Mouse (Mus musculus): Measurements from ENCODE around the gene Col7a1. TPM values are rescaled to one million over a fixed set of nuclear protein-coding genes. Genes with fewer than 3 reads are reported as not detected.

The Col7a1 gene
- polyA plus RNA-seq, 1 experiment, result 8.4 TPM

- H3K36me3 ChIP-seq (ENCODE audit: control insufficient read depth, insufficient read depth), result no peaks in the 10 kb centered on the region
- H3K79me2 ChIP-seq (ENCODE audit: control insufficient read depth, insufficient read depth), result peaks cover 6% of the 10 kb centered on the region
- no peak overlapping the region for H3ac ChIP-seq (ENCODE audit: control insufficient read depth, insufficient read length)
- H3K4me2 ChIP-seq (ENCODE audit: low read depth), result peak overlapping the region; percentile 91
- peak overlapping the region; percentile 35 for H3K4me3 ChIP-seq
- no peaks in the 10 kb centered on the region for H3K27me3 ChIP-seq (ENCODE audit: control insufficient read depth, insufficient read depth, insufficient read length)
- TF ChIP-seq POLR2AphosphoS2 (IDR thresholded peaks at IDR 0.05; ENCODE audit: insufficient read length, low read depth) (no peak), CEBPB (IDR thresholded peaks at IDR 0.05; ENCODE audit: insufficient read depth, poor library complexity, severe bottlenecking) (no peak), SRF (IDR thresholded peaks at IDR 0.05; ENCODE audit: control insufficient read depth, insufficient read length, low read depth) (no peak), E2F4 (IDR thresholded peaks at IDR 0.05; ENCODE audit: insufficient read depth) (no peak), MYOD1 (IDR thresholded peaks at IDR 0.05; ENCODE audit: control insufficient read depth in 1 of 3, insufficient read length in 2 of 3, low read depth in 2 of 3) (no peak), MAX (IDR thresholded peaks at IDR 0.05; ENCODE audit: low read depth) (no peak), MYOG (IDR thresholded peaks at IDR 0.05; ENCODE audit: control insufficient read depth in 1 of 3, insufficient read depth in 1 of 3, insufficient read length in 2 of 3, low read depth in 2 of 3) (no peak), TCF3 (IDR thresholded peaks at IDR 0.05; ENCODE audit: insufficient read length, low read depth) (no peak), TCF12 (IDR thresholded peaks at IDR 0.05; ENCODE audit: insufficient read depth, poor library complexity, severe bottlenecking) (no peak)
These were observed 37.1 kb downstream of the Col7a1 start for GRCm38 (mm10) chr9:108990462-108990820.

GRCm38 (mm10) chr9:108991428-108992084 lies 38.2 kb downstream of the Col7a1 start, which contains the start of gene Pfkfb4:
Gene Pfkfb4, plus strand, starts transcription at chr9:108991778.
- TF ChIP-seq POLR2AphosphoS2 (IDR thresholded peaks at IDR 0.05; ENCODE audit: insufficient read length, low read depth) (peak; percentile 93), POLR2A (IDR thresholded peaks at IDR 0.05; ENCODE audit: insufficient read length, low read depth) (peak; percentile 93), MYOD1 (IDR thresholded peaks at IDR 0.05; ENCODE audit: control insufficient read depth in 1 of 3, insufficient read length in 2 of 3, low read depth in 2 of 3) (no peak), MYOG (IDR thresholded peaks at IDR 0.05; ENCODE audit: control insufficient read depth in 1 of 3, insufficient read depth in 1 of 3, insufficient read length in 2 of 3, low read depth in 2 of 3) (no peak), SRF (IDR thresholded peaks at IDR 0.05; ENCODE audit: control insufficient read depth, insufficient read length, low read depth) (peak; percentile 67)
- peak within 1 kb of the TSS; percentile 91 for H3K4me2 ChIP-seq (ENCODE audit: low read depth)

GRCm38 (mm10) chr9:108992085-108992469 lies 38.7 kb downstream of the Col7a1 start:
- no peak for TF ChIP-seq TCF3 (IDR thresholded peaks at IDR 0.05; ENCODE audit: insufficient read length, low read depth)
- no peak for TF ChIP-seq POLR2A (IDR thresholded peaks at IDR 0.05; ENCODE audit: insufficient read length, low read depth)
- TF ChIP-seq REST (IDR thresholded peaks at IDR 0.05; ENCODE audit: insufficient read depth, insufficient read length), result no peak
- no peak for TF ChIP-seq MYOD1 (IDR thresholded peaks at IDR 0.05; ENCODE audit: control insufficient read depth in 1 of 3, insufficient read length in 2 of 3, low read depth in 2 of 3)
- no peak for TF ChIP-seq MAX (IDR thresholded peaks at IDR 0.05; ENCODE audit: low read depth)
- TF ChIP-seq E2F4 (IDR thresholded peaks at IDR 0.05; ENCODE audit: insufficient read depth), result no peak
- TF ChIP-seq USF1 (IDR thresholded peaks at IDR 0.05; ENCODE audit: low read depth), result no peak
- no peak for TF ChIP-seq MYOG (IDR thresholded peaks at IDR 0.05; ENCODE audit: control insufficient read depth in 1 of 3, insufficient read depth in 1 of 3, insufficient read length in 2 of 3, low read depth in 2 of 3)
- no peak for TF ChIP-seq TCF12 (IDR thresholded peaks at IDR 0.05; ENCODE audit: insufficient read depth, poor library complexity, severe bottlenecking)
- no peak for TF ChIP-seq CEBPB (IDR thresholded peaks at IDR 0.05; ENCODE audit: insufficient read depth, poor library complexity, severe bottlenecking)
- TF ChIP-seq SRF (IDR thresholded peaks at IDR 0.05; ENCODE audit: control insufficient read depth, insufficient read length, low read depth), result no peak
- no peak for TF ChIP-seq POLR2AphosphoS2 (IDR thresholded peaks at IDR 0.05; ENCODE audit: insufficient read length, low read depth)

More at GRCm38 (mm10) chr9:108991428-108992084, 38.2 kb downstream of the Col7a1 start, which contains the start of gene Pfkfb4:
- peak within 1 kb of the TSS; percentile 35 for H3K4me3 ChIP-seq
- peaks cover 6% of the 10 kb centered on the region for H3K79me2 ChIP-seq (ENCODE audit: control insufficient read depth, insufficient read depth)
- H3ac ChIP-seq (ENCODE audit: control insufficient read depth, insufficient read length), result no peak within 1 kb of the TSS
- no peaks in the 10 kb centered on the region for H3K27me3 ChIP-seq (ENCODE audit: control insufficient read depth, insufficient read depth, insufficient read length)
- no peaks in the 10 kb centered on the region for H3K36me3 ChIP-seq (ENCODE audit: control insufficient read depth, insufficient read depth)

GRCm38 (mm10) chr9:108992620-108993361 lies 39.4 kb downstream of the Col7a1 start:
- peaks cover 6% of the 10 kb centered on the region for H3K79me2 ChIP-seq (ENCODE audit: control insufficient read depth, insufficient read depth)
- H3K4me2 ChIP-seq (ENCODE audit: low read depth), result peak overlapping the region; percentile 81
- H3ac ChIP-seq (ENCODE audit: control insufficient read depth, insufficient read length), result no peak overlapping the region
- H3K36me3 ChIP-seq (ENCODE audit: control insufficient read depth, insufficient read depth), result no peaks in the 10 kb centered on the region
- TF ChIP-seq MYOG (IDR thresholded peaks at IDR 0.05; ENCODE audit: control insufficient read depth in 1 of 3, insufficient read depth in 1 of 3, insufficient read length in 2 of 3, low read depth in 2 of 3) (no peak), MAX (IDR thresholded peaks at IDR 0.05; ENCODE audit: low read depth) (no peak), POLR2AphosphoS2 (IDR thresholded peaks at IDR 0.05; ENCODE audit: insufficient read length, low read depth) (no peak), MYOD1 (IDR thresholded peaks at IDR 0.05; ENCODE audit: control insufficient read depth in 1 of 3, insufficient read length in 2 of 3, low read depth in 2 of 3) (no peak), REST (IDR thresholded peaks at IDR 0.05; ENCODE audit: insufficient read depth, insufficient read length) (no peak), USF1 (IDR thresholded peaks at IDR 0.05; ENCODE audit: low read depth) (no peak), TCF3 (IDR thresholded peaks at IDR 0.05; ENCODE audit: insufficient read length, low read depth) (no peak), TCF12 (IDR thresholded peaks at IDR 0.05; ENCODE audit: insufficient read depth, poor library complexity, severe bottlenecking) (no peak), POLR2A (IDR thresholded peaks at IDR 0.05; ENCODE audit: insufficient read length, low read depth) (no peak), E2F4 (IDR thresholded peaks at IDR 0.05; ENCODE audit: insufficient read depth) (no peak), CEBPB (IDR thresholded peaks at IDR 0.05; ENCODE audit: insufficient read depth, poor library complexity, severe bottlenecking) (no peak), SRF (IDR thresholded peaks at IDR 0.05; ENCODE audit: control insufficient read depth, insufficient read length, low read depth) (no peak)
- H3K4me3 ChIP-seq, result peak overlapping the region; percentile 35
- no peaks in the 10 kb centered on the region for H3K27me3 ChIP-seq (ENCODE audit: control insufficient read depth, insufficient read depth, insufficient read length)

More at GRCm38 (mm10) chr9:108992085-108992469, 38.7 kb downstream of the Col7a1 start:
- H3K4me3 ChIP-seq, result peak overlapping the region; percentile 35
- no peaks in the 10 kb centered on the region for H3K27me3 ChIP-seq (ENCODE audit: control insufficient read depth, insufficient read depth, insufficient read length)
- H3K4me2 ChIP-seq (ENCODE audit: low read depth), result peak overlapping the region; percentile 81
- peaks cover 6% of the 10 kb centered on the region for H3K79me2 ChIP-seq (ENCODE audit: control insufficient read depth, insufficient read depth)
- H3ac ChIP-seq (ENCODE audit: control insufficient read depth, insufficient read length), result no peak overlapping the region
- no peaks in the 10 kb centered on the region for H3K36me3 ChIP-seq (ENCODE audit: control insufficient read depth, insufficient read depth)
